Mouse (Mus musculus) limb, embryonic 12.5 days (tissue): ENCODE results near the gene Phlda2. TPM values are rescaled to one million over a fixed set of nuclear protein-coding genes. Genes with fewer than 3 reads are reported as not detected.

Experiments used
- ATAC-seq: fragments of 200-750 bp; cut with Nextera tagmentation; 2 replicates; pipeline ENCODE4 v1.8.0; 2017; ENCODE audit warnings: low read depth, moderate TSS enrichment; ENCODE audit not compliant: insufficient number of reproducible peaks, insufficient read depth, low FRiP score, low TSS enrichment
- H3K27ac ChIP-seq: fragments of 300-500 bp; sonication (generic); 2 replicates; pipeline ENCODE4 v1.5.1; 2016; ENCODE audit warnings: mild to moderate bottlenecking, moderate library complexity
- H3K27me3 ChIP-seq: fragments of 300-500 bp; sonication (generic); 2 replicates; pipeline ENCODE4 v1.6.1; 2016; ENCODE audit warnings: mild to moderate bottlenecking, moderate library complexity
- H3K36me3 ChIP-seq: fragments of 300-500 bp; sonication (generic); 2 replicates; pipeline ENCODE4 v1.6.1; 2016; ENCODE audit warnings: mild to moderate bottlenecking, moderate library complexity
- H3K4me1 ChIP-seq: fragments of 300-500 bp; sonication (generic); replicated peaks from 2 replicates; pipeline ENCODE4 v1.6.1; 2016
- H3K4me2 ChIP-seq: fragments of 300-500 bp; sonication (generic); 2 replicates; pipeline ENCODE4 v1.6.1; 2016; ENCODE audit warnings: mild to moderate bottlenecking, moderate library complexity
- H3K4me3 ChIP-seq: fragments of 300-500 bp; sonication (generic); replicated peaks from 2 replicates; pipeline ENCODE4 v1.5.1; 2016; ENCODE audit warnings: mild to moderate bottlenecking
- H3K9ac ChIP-seq: fragments of 300-500 bp; sonication (generic); replicated peaks from 2 replicates; pipeline ENCODE4 v1.6.1; 2016; ENCODE audit warnings: mild to moderate bottlenecking, moderate library complexity
- H3K9me3 ChIP-seq: fragments of 300-500 bp; sonication (generic); 2 replicates; pipeline ENCODE4 v1.6.1; 2016; ENCODE audit warnings: mild to moderate bottlenecking, moderate library complexity
- WGBS: fragments of 180-500 bp; shearing (Covaris S2); methylation state at CpG from one replicate; pipeline ENCODE4 v1.1.7; 2016; 5-methylcytosine and 5-hydroxymethylcytosine counted together
- polyA plus RNA-seq: library from polyadenylated mRNA; unstranded; fragments of >200 nt; fragmentation: Nextera tagmentation; extraction: Ambion mirVana; gene quantifications from 2 replicates; pipeline ENCODE4 v1.2.1, GENCODE M21; 2016

The Phlda2 gene
- polyA plus RNA-seq, 1 experiment from 2014 or later: 13.8 TPM

- Histone ChIP-seq H3K27me3 (no peaks in the 10 kb centered on the region), H3K9me3 (no peaks in the 10 kb centered on the region), H3K36me3 (peaks cover 99% of the 10 kb centered on the region), H3K9ac (no peak overlapping the region), H3K4me1 (no peaks in the 10 kb centered on the region), H3K27ac (no peak overlapping the region), H3K4me2 (no peak overlapping the region), H3K4me3 (no peak overlapping the region)
- no peak for ATAC-seq
- WGBS: 84% methylated on average over 4 of the region's 4 CpGs
These were observed 16.4 kb upstream of the Phlda2 start for GRCm38 (mm10) chr7:143519333-143519732.

GRCm38 (mm10) chr7:143514416-143514768 is 11.4 kb upstream of the Phlda2 start:
- H3K4me2 ChIP-seq: no peak overlapping the region
- H3K27me3 ChIP-seq: no peaks in the 10 kb centered on the region
- peaks cover 76% of the 10 kb centered on the region for H3K36me3 ChIP-seq
- H3K9ac ChIP-seq: no peak overlapping the region
- no peak overlapping the region for H3K4me3 ChIP-seq
- no peak overlapping the region for H3K27ac ChIP-seq
- WGBS: 93% methylated on average over 4 of the region's 4 CpGs
- no peaks in the 10 kb centered on the region for H3K4me1 ChIP-seq
- no peak for ATAC-seq
- H3K9me3 ChIP-seq: no peaks in the 10 kb centered on the region

GRCm38 (mm10) chr7:143513763-143514415 is 10.9 kb upstream of the Phlda2 start:
- Histone ChIP-seq H3K4me3 (no peak overlapping the region), H3K4me2 (no peak overlapping the region), H3K27me3 (no peaks in the 10 kb centered on the region), H3K9me3 (no peaks in the 10 kb centered on the region), H3K9ac (no peak overlapping the region), H3K4me1 (no peaks in the 10 kb centered on the region), H3K27ac (no peak overlapping the region), H3K36me3 (peaks cover 71% of the 10 kb centered on the region)
- 88% methylated on average over 10 of the region's 10 CpGs for WGBS
- ATAC-seq: no peak

- no peaks in the 10 kb centered on the region for H3K27me3 ChIP-seq
These were observed 8.4 kb upstream of the Phlda2 start for GRCm38 (mm10) chr7:143511335-143511712.

GRCm38 (mm10) chr7:143510593-143511334 is 7.8 kb upstream of the Phlda2 start:
- no peak for ATAC-seq
- H3K4me2 ChIP-seq: no peak overlapping the region
- 91% methylated on average over 3 of the region's 3 CpGs for WGBS
- no peak overlapping the region for H3K27ac ChIP-seq
- no peak overlapping the region for H3K9ac ChIP-seq
- no peaks in the 10 kb centered on the region for H3K27me3 ChIP-seq
- no peaks in the 10 kb centered on the region for H3K4me1 ChIP-seq
- H3K36me3 ChIP-seq: peaks cover 40% of the 10 kb centered on the region
- H3K9me3 ChIP-seq: no peaks in the 10 kb centered on the region
- no peak overlapping the region for H3K4me3 ChIP-seq

More at GRCm38 (mm10) chr7:143511335-143511712, 8.4 kb upstream of the Phlda2 start:
- Histone ChIP-seq H3K4me2 (no peak overlapping the region), H3K36me3 (peaks cover 45% of the 10 kb centered on the region), H3K4me3 (no peak overlapping the region), H3K4me1 (no peaks in the 10 kb centered on the region), H3K9ac (no peak overlapping the region), H3K27ac (no peak overlapping the region), H3K9me3 (no peaks in the 10 kb centered on the region)
- no peak for ATAC-seq

GRCm38 (mm10) chr7:143509566-143509965 is 6.6 kb upstream of the Phlda2 start:
- Histone ChIP-seq H3K27ac (no peak overlapping the region), H3K9me3 (no peaks in the 10 kb centered on the region), H3K4me1 (no peaks in the 10 kb centered on the region), H3K4me3 (no peak overlapping the region), H3K4me2 (no peak overlapping the region), H3K27me3 (peaks cover 7% of the 10 kb centered on the region), H3K9ac (no peak overlapping the region), H3K36me3 (peaks cover 28% of the 10 kb centered on the region)
- 69% methylated on average over 1 of the region's 1 CpGs for WGBS
- no peak for ATAC-seq

DNA sequence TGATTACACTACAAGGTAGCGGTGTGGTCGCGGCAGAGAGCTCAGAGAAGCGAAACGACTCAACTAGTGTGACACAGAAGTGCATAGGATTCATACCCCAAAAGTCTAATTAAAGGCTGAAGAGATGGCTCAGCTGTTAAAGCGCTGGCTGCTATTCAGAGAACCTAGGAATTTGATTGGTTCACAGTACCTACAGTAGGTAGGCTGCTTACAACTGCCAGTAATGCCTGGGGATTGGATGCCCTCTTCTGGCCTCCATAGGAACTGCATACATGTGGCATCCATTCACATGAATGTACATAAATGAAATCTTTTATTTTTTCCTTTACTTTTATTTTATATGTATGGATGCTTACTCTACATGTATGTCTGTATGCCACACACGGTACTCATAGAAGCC is 3.7 kb upstream of the Phlda2 start:
- Histone ChIP-seq H3K27me3 (peaks cover 36% of the 10 kb centered on the region), H3K4me3 (no peak overlapping the region), H3K36me3 (no peaks in the 10 kb centered on the region), H3K4me2 (no peak overlapping the region), H3K27ac (no peak overlapping the region), H3K4me1 (peaks cover 2% of the 10 kb centered on the region), H3K9me3 (no peaks in the 10 kb centered on the region), H3K9ac (no peak overlapping the region)
- ATAC-seq: no peak
- WGBS: 26% methylated on average over 7 of the region's 7 CpGs

DNA sequence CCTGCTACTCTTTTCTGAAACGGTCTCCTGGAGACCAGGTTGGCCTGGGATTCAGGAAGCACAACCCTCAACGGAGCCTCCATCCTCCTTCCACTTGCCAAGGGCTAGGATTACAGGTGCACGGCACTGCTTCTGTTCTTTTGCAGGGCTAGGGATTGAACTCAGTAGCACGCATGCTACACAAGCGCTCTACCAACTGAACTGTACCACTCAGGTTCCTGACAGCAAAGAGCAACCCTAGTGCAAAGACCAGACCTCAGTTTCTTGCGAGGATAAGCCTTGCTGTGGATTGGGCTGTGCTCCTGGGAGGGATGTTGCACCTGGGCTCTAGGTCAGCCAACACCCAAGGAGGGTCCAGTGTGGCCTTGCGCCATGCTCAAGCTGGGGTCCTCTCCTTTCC is 3.3 kb upstream of the Phlda2 start:
- Histone ChIP-seq H3K4me2 (no peak overlapping the region), H3K9ac (no peak overlapping the region), H3K4me1 (peaks cover 4% of the 10 kb centered on the region), H3K27me3 (peaks cover 40% of the 10 kb centered on the region), H3K27ac (no peak overlapping the region), H3K9me3 (no peaks in the 10 kb centered on the region), H3K36me3 (no peaks in the 10 kb centered on the region), H3K4me3 (no peak overlapping the region)
- WGBS: 67% methylated on average over 7 of the region's 7 CpGs
- no peak for ATAC-seq

DNA sequence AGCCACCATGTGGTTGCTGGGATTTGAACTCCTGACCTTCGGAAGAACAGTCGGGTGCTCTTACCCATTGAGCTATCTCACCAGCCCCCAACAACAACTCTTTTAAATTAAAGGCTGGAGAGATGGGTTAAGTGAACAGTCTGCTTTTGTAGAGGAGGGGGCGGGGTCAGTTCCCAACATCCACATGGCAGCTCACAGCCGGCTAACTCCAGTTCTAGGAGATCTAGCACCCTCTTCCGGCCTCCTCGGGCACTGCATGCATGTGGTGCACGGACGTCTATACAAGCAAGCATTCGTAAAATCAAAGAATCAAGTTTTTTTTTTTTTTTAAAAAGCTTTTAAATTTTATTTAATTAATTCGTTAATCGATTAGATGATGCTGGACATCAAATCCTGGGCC is 2.9 kb upstream of the Phlda2 start:
- Histone ChIP-seq H3K4me1 (peaks cover 4% of the 10 kb centered on the region), H3K4me2 (no peak overlapping the region), H3K27ac (no peak overlapping the region), H3K27me3 (peaks cover 45% of the 10 kb centered on the region), H3K9me3 (no peaks in the 10 kb centered on the region), H3K36me3 (no peaks in the 10 kb centered on the region), H3K4me3 (no peak overlapping the region), H3K9ac (no peak overlapping the region)
- ATAC-seq: no peak
- WGBS: 26% methylated on average over 11 of the region's 11 CpGs

- no peak for ATAC-seq
- Histone ChIP-seq H3K27me3 (peaks cover 49% of the 10 kb centered on the region), H3K4me2 (no peak overlapping the region), H3K4me1 (peaks cover 4% of the 10 kb centered on the region), H3K9me3 (no peaks in the 10 kb centered on the region), H3K9ac (no peak overlapping the region), H3K4me3 (no peak overlapping the region), H3K27ac (no peak overlapping the region), H3K36me3 (no peaks in the 10 kb centered on the region)
- 92% methylated on average over 2 of the region's 2 CpGs for WGBS
These were observed 2.5 kb upstream of the Phlda2 start for GRCm38 (mm10) chr7:143505411-143505810.

DNA sequence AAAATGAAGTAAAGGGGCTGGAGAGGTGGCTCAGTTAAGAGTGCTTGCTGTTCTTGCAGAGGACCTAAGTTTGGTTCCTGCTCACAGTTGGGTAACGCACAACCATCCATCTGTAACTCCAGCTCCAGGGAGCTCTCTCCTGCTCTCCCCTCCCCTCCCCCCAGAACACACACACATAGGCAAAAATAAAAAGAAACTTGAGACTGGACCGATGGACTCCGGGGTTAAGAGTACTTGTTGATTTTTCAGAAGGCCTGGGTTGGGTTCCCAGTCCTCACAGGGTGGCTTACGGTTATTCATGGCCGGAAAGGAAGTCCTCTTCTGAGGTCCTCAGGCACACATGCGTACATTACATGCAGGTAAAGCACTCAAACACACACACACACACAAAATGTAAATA is 976 bp upstream of the Phlda2 start:
- Histone ChIP-seq H3K4me2 (no peak overlapping the region), H3K27me3 (peaks cover 63% of the 10 kb centered on the region), H3K4me3 (no peak overlapping the region), H3K4me1 (peaks cover 4% of the 10 kb centered on the region), H3K9me3 (no peaks in the 10 kb centered on the region), H3K9ac (no peak overlapping the region), H3K27ac (no peak overlapping the region), H3K36me3 (no peaks in the 10 kb centered on the region)
- no peak for ATAC-seq
- WGBS: 86% methylated on average over 6 of the region's 6 CpGs
